1 mouse cellular context compared by ENCODE assay signal in genomic region chr4:152095937-152096910, GRCm38 (mm10).
TF ChIP-seq lines count a peak whose summit lies in the region.

No protein-coding gene starts in this region.

TF ChIP-seq in CH12.LX, 34 proteins besides CTCF, POLR2A, EP300 and RAD21 (continued from another document):
- TF ChIP-seq ELF1 (IDR thresholded peaks at IDR 0.05; ENCODE audit: low read depth, low read length) (peak; percentile 34; the same call in 1 of the 2 replicates), PAX5 (IDR thresholded peaks at IDR 0.05; ENCODE audit: low read length) (no peak), USF2 (conservative IDR thresholded peaks at IDR 0.05; ENCODE audit: low read depth, low read length) (no peak), TCF12 (IDR thresholded peaks at IDR 0.05; ENCODE audit: low read depth, low read length) (0 out of 2 replicates have a peak, but pooled peaks have one; percentile 24), JUN (IDR thresholded peaks at IDR 0.05; ENCODE audit: insufficient read depth, low read depth, low read length) (no peak), NRF1 (IDR thresholded peaks at IDR 0.05; ENCODE audit: low read depth, low read length) (no peak), UBTF (IDR thresholded peaks at IDR 0.05; ENCODE audit: low read depth, low read length) (no peak), SMC3 (IDR thresholded peaks at IDR 0.05; ENCODE audit: low read depth, low read length) (peak; percentile 93), MEF2A (IDR thresholded peaks at IDR 0.05; ENCODE audit: borderline replicate concordance, low read depth, low read length) (no peak), MXI1 (IDR thresholded peaks at IDR 0.05; ENCODE audit: low read depth, low read length) (no peak), ETS1 (conservative IDR thresholded peaks at IDR 0.05; ENCODE audit: low read depth, low read length) (no peak), ZNF384 (IDR thresholded peaks at IDR 0.05; ENCODE audit: low read depth, low read length) (no peak), IRF4 (IDR thresholded peaks at IDR 0.05; ENCODE audit: low read depth, low read length) (peak; percentile 26; the same call in 1 of the 2 replicates), MAX (IDR thresholded peaks at IDR 0.05; ENCODE audit: low read length) (no peak), E2F4 (IDR thresholded peaks at IDR 0.05; ENCODE audit: insufficient replicate concordance, low read depth, low read length) (no peak), RCOR1 (conservative IDR thresholded peaks at IDR 0.05; ENCODE audit: low read depth, low read length) (no peak), MYC (IDR thresholded peaks at IDR 0.05; ENCODE audit: low read depth, low read length) (no peak), ZC3H11A (IDR thresholded peaks at IDR 0.05; ENCODE audit: low read depth, low read length) (peak; percentile 35; the same call in 1 of the 2 replicates), ZMIZ1 (IDR thresholded peaks at IDR 0.05; ENCODE audit: low read depth, low read length) (no peak)
